Mouse (Mus musculus): ENCODE data around the gene Lsamp.

Lsamp gene

GRCm38 (mm10) chr16:41771427-41772125, 1787.4 kb downstream of the Lsamp start:
- no peak for DNase-seq (ENCODE audit: low spot score)

- DNase-seq (ENCODE audit: low spot score), result no peak
Measured at GRCm38 (mm10) chr16:41777586-41777985, 1793.4 kb downstream of the Lsamp start.

- no peak for DNase-seq (ENCODE audit: low spot score)
Measured at GRCm38 (mm10) chr16:41785600-41785999, 1801.4 kb downstream of the Lsamp start.

GRCm38 (mm10) chr16:41786704-41787103, 1802.5 kb downstream of the Lsamp start:
- DNase-seq (ENCODE audit: low spot score), result no peak

- no peak for DNase-seq (ENCODE audit: low spot score)
Measured at GRCm38 (mm10) chr16:41787146-41787545, 1803.0 kb downstream of the Lsamp start.

- DNase-seq (ENCODE audit: low spot score), result no peak
Measured at GRCm38 (mm10) chr16:41790016-41790415, 1805.9 kb downstream of the Lsamp start.

- no peak for DNase-seq (ENCODE audit: low spot score)
Measured at GRCm38 (mm10) chr16:41820369-41820768, 1836.2 kb downstream of the Lsamp start.

- no peak for DNase-seq (ENCODE audit: low spot score)
Measured at GRCm38 (mm10) chr16:41826899-41827604, 1842.9 kb downstream of the Lsamp start.

GRCm38 (mm10) chr16:41827605-41827948, 1843.4 kb downstream of the Lsamp start:
- no peak for DNase-seq (ENCODE audit: low spot score)

GRCm38 (mm10) chr16:41834637-41835036, 1850.5 kb downstream of the Lsamp start:
- no peak for DNase-seq (ENCODE audit: low spot score)

- DNase-seq (ENCODE audit: low spot score), result no peak
Measured at GRCm38 (mm10) chr16:41835745-41836144, 1851.6 kb downstream of the Lsamp start.

- DNase-seq (ENCODE audit: low spot score), result no peak
Measured at GRCm38 (mm10) chr16:41839751-41840404, 1855.7 kb downstream of the Lsamp start.

GRCm38 (mm10) chr16:41846903-41847302, 1862.7 kb downstream of the Lsamp start:
- no peak for DNase-seq (ENCODE audit: low spot score)

GRCm38 (mm10) chr16:41871917-41872593, 1887.9 kb downstream of the Lsamp start:
- DNase-seq (ENCODE audit: low spot score), result no peak

GRCm38 (mm10) chr16:41888546-41889165, 1904.5 kb downstream of the Lsamp start:
- DNase-seq (ENCODE audit: low spot score), result no peak

GRCm38 (mm10) chr16:41900783-41901182, 1916.6 kb downstream of the Lsamp start:
- DNase-seq (ENCODE audit: low spot score), result no peak

GRCm38 (mm10) chr16:41903654-41904053, 1919.5 kb downstream of the Lsamp start:
- no peak for DNase-seq (ENCODE audit: low spot score)

GRCm38 (mm10) chr16:41912584-41913193, 1928.5 kb downstream of the Lsamp start:
- no peak for DNase-seq (ENCODE audit: low spot score)

GRCm38 (mm10) chr16:41913346-41913745, 1929.2 kb downstream of the Lsamp start:
- no peak for DNase-seq (ENCODE audit: low spot score)

GRCm38 (mm10) chr16:41916342-41916741, 1932.2 kb downstream of the Lsamp start:
- no peak for DNase-seq (ENCODE audit: low spot score)

- no peak for DNase-seq (ENCODE audit: low spot score)
Measured at GRCm38 (mm10) chr16:41917057-41917821, 1933.1 kb downstream of the Lsamp start.
